Mouse (Mus musculus): Measurements from ENCODE around the gene Dusp6.

- TF ChIP-seq CTCF (IDR thresholded peaks at IDR 0.05; ENCODE audit: low read depth) (no peak), EP300 (IDR thresholded peaks at IDR 0.05; ENCODE audit: low read depth) (no peak)
Measured at GRCm38 (mm10) chr10:99227968-99228864, 34.8 kb upstream of the Dusp6 start.
